Mouse (Mus musculus) stomach, postnatal 0 days (tissue): ENCODE results near the gene Chn1. TPM values are rescaled to one million over a fixed set of nuclear protein-coding genes. Genes with fewer than 3 reads are reported as not detected.

Experiments
- ATAC-seq: fragments of 200-750 bp; cut with Nextera tagmentation; 2 replicates; pipeline ENCODE4 v1.8.0; 2017; ENCODE audit not compliant: low FRiP score, low TSS enrichment
- DNase-seq: peaks from one replicate; pipeline ENCODE4 v3.0.0-alpha.2; 2016; ENCODE audit warnings: low spot score
- H3K27ac ChIP-seq: fragments of 300-500 bp; sonication (generic); replicated peaks from 2 replicates; pipeline ENCODE4 v1.5.1; 2014; ENCODE audit warnings: mild to moderate bottlenecking, control low read depth
- H3K27me3 ChIP-seq: fragments of 300-500 bp; sonication (generic); 2 replicates; pipeline ENCODE4 v1.6.1; 2014; ENCODE audit warnings: low read length; ENCODE audit not compliant: control insufficient read depth, insufficient read depth
- H3K36me3 ChIP-seq: fragments of 300-500 bp; sonication (generic); 2 replicates; pipeline ENCODE4 v1.6.1; 2014; ENCODE audit warnings: low read length, mixed read lengths; ENCODE audit not compliant: control insufficient read depth, insufficient read depth
- H3K4me1 ChIP-seq: fragments of 300-500 bp; sonication (generic); replicated peaks from 2 replicates; pipeline ENCODE4 v1.6.1; 2014; ENCODE audit warnings: antibody characterized with exemption; ENCODE audit not compliant: control insufficient read depth, insufficient read depth
- H3K4me2 ChIP-seq: fragments of 300-500 bp; sonication (generic); replicated peaks from 2 replicates; pipeline ENCODE4 v1.6.1; 2014; ENCODE audit warnings: low read depth, mild to moderate bottlenecking, control low read depth, moderate library complexity
- H3K4me3 ChIP-seq: fragments of 300-500 bp; sonication (generic); 2 replicates; pipeline ENCODE4 v1.5.1; 2014; ENCODE audit warnings: low read depth, low read length, control low read depth
- H3K9ac ChIP-seq: fragments of 300-500 bp; sonication (generic); 2 replicates; pipeline ENCODE4 v1.6.1; 2014; ENCODE audit warnings: mild to moderate bottlenecking, low read length, control low read depth, mixed read lengths
- H3K9me3 ChIP-seq: fragments of 300-500 bp; sonication (generic); 2 replicates; pipeline ENCODE4 v1.6.1; 2016; ENCODE audit warnings: low read length; ENCODE audit not compliant: control insufficient read depth
- CTCF ChIP-seq: IDR thresholded peaks from 2 replicates; pipeline ENCODE4 v1.5.1; 2016; ENCODE audit warnings: antibody characterized with exemption, low read depth, mild to moderate bottlenecking, moderate library complexity
- EP300 ChIP-seq: optimal IDR thresholded peaks from 2 replicates; pipeline ENCODE3; 2016; ENCODE audit warnings: antibody characterized with exemption
- whole genome bisulfite sequencing: fragments of 180-500 bp; shearing (Covaris S2); extraction: QIAGEN DNeasy Blood & Tissue Kit; methylation state at CpG from one replicate; pipeline ENCODE4 v1.1.7; 2014; 5-methylcytosine and 5-hydroxymethylcytosine counted together
- polyA plus RNA-seq: library from polyadenylated mRNA; unstranded; fragments of >200 nt; fragmentation: Nextera tagmentation; extraction: Ambion mirVana; gene quantifications from 2 replicates; pipeline ENCODE4 v1.2.1, GENCODE M21; 2015

Chn1 gene
- polyA plus RNA-seq, 1 experiment from 2014 or later = 7.4 TPM

GRCm38 (mm10) chr2:73597772-73598171 lies 177.4 kb downstream of the Chn1 start:
- Histone ChIP-seq H3K9ac (no peak overlapping the region), H3K27ac (no peak overlapping the region), H3K4me1 (peaks cover 2% of the 10 kb centered on the region; the same call in 1 of the 2 replicates), H3K9me3 (no peaks in the 10 kb centered on the region), H3K27me3 (no peaks in the 10 kb centered on the region), H3K4me2 (no peak overlapping the region), H3K36me3 (no peaks in the 10 kb centered on the region), H3K4me3 (no peak overlapping the region)
- ATAC-seq = no peak
- TF ChIP-seq CTCF (no peak), EP300 (no peak)
- 91% methylated on average over 11 of the region's 11 CpGs for WGBS
- no peak for DNase-seq

GRCm38 (mm10) chr2:73596786-73597185 lies 178.4 kb downstream of the Chn1 start:
- Histone ChIP-seq H3K4me2 (peak overlapping the region; percentile 37), H3K9me3 (no peaks in the 10 kb centered on the region), H3K27me3 (no peaks in the 10 kb centered on the region), H3K27ac (peak overlapping the region; percentile 53), H3K9ac (peak overlapping the region; percentile 27; the same call in 1 of the 2 replicates), H3K4me3 (0 out of 2 replicates have a peak overlapping the region, but pooled peaks have one; percentile 2), H3K4me1 (peaks cover 6% of the 10 kb centered on the region; the same call in 1 of the 2 replicates), H3K36me3 (no peaks in the 10 kb centered on the region)
- no peak for TF ChIP-seq CTCF
- TF ChIP-seq EP300 = no peak
- ATAC-seq (peak; percentile 65; the same call in 1 of the 2 replicates), DNase-seq (peak; percentile 54)
- WGBS = 10% methylated on average over 9 of the region's 9 CpGs

GRCm38 (mm10) chr2:73596326-73596725 lies 178.8 kb downstream of the Chn1 start:
- Histone ChIP-seq H3K9me3 (no peaks in the 10 kb centered on the region), H3K27me3 (no peaks in the 10 kb centered on the region), H3K4me2 (peak overlapping the region; percentile 37), H3K36me3 (no peaks in the 10 kb centered on the region), H3K4me3 (0 out of 2 replicates have a peak overlapping the region, but pooled peaks have one; percentile 2), H3K4me1 (peaks cover 7% of the 10 kb centered on the region; the same call in 1 of the 2 replicates), H3K9ac (peak overlapping the region; percentile 27; the same call in 1 of the 2 replicates), H3K27ac (peak overlapping the region; percentile 53)
- no peak for DNase-seq
- 50% methylated on average over 5 of the region's 5 CpGs for WGBS
- no peak for ATAC-seq
- TF ChIP-seq EP300 (no peak), CTCF (no peak)

GRCm38 (mm10) chr2:73593101-73593439 lies 182.1 kb downstream of the Chn1 start:
- 55% methylated on average over 2 of the region's 2 CpGs for WGBS
- Histone ChIP-seq H3K27ac (peak overlapping the region; percentile 82), H3K9me3 (no peaks in the 10 kb centered on the region), H3K4me2 (0 out of 2 replicates have a peak overlapping the region, but pooled peaks have one; percentile 1), H3K9ac (no peak overlapping the region), H3K27me3 (no peaks in the 10 kb centered on the region), H3K36me3 (no peaks in the 10 kb centered on the region), H3K4me1 (peaks cover 8% of the 10 kb centered on the region; the same call in 1 of the 2 replicates), H3K4me3 (no peak overlapping the region)
- ATAC-seq (no peak), DNase-seq (no peak)
- TF ChIP-seq CTCF = no peak
- TF ChIP-seq EP300 = no peak

- Histone ChIP-seq H3K9ac (no peak overlapping the region), H3K4me1 (peaks cover 8% of the 10 kb centered on the region; the same call in 1 of the 2 replicates), H3K4me2 (peak overlapping the region; percentile 12; the same call in 1 of the 2 replicates), H3K27ac (peak overlapping the region; percentile 82), H3K27me3 (no peaks in the 10 kb centered on the region), H3K36me3 (no peaks in the 10 kb centered on the region), H3K4me3 (no peak overlapping the region), H3K9me3 (no peaks in the 10 kb centered on the region)
- 52% methylated on average over 14 of the region's 14 CpGs for WGBS
- TF ChIP-seq CTCF = no peak
- no peak for TF ChIP-seq EP300
- no peak; the same call in 1 of the 2 replicates for ATAC-seq
- DNase-seq = no peak
Measured at GRCm38 (mm10) chr2:73592231-73593100, 182.7 kb downstream of the Chn1 start.

GRCm38 (mm10) chr2:73591246-73591645 lies 183.9 kb downstream of the Chn1 start:
- Histone ChIP-seq H3K9me3 (no peaks in the 10 kb centered on the region), H3K36me3 (no peaks in the 10 kb centered on the region), H3K27ac (no peak overlapping the region; the same call in 1 of the 2 replicates), H3K27me3 (no peaks in the 10 kb centered on the region), H3K9ac (no peak overlapping the region), H3K4me3 (no peak overlapping the region), H3K4me2 (no peak overlapping the region), H3K4me1 (peaks cover 8% of the 10 kb centered on the region; the same call in 1 of the 2 replicates)
- no peak for ATAC-seq
- no peak for DNase-seq
- 50% methylated on average over 6 of the region's 6 CpGs for WGBS
- no peak for TF ChIP-seq CTCF
- no peak for TF ChIP-seq EP300
